Mouse (Mus musculus): Measurements from ENCODE around the gene Cnpy3. TPM values are rescaled to one million over a fixed set of nuclear protein-coding genes. Genes with fewer than 3 reads are reported as not detected.

Gene Cnpy3
- polyA plus RNA-seq, 1 experiment from 2014 or later: 58.7 TPM

- 27% methylated on average over 16 of the region's 16 CpGs for WGBS
Observed at GRCm38 (mm10) chr17:46751056-46751793, 789 bp downstream of the Cnpy3 start.

DNA sequence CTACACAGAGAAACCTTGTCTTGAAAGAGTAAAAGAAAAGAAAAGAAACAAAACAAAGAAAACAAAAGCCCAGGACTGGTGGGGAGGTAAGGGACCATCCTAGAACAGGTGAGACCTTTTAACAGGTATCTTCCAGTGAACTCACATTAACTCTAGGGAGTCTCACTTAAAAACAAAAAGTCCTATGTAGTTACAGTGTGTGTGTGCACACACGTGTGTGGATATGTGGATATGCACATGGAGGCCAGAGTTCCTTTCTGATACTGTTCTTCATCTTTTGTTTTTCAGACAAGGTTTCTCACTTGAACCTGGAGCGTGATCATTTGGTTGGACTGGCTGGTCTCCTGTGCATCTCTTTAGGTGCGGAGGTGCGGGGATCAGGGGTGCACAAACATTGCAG, 1.4 kb downstream of the Cnpy3 start:
- peak overlapping the region; percentile 74 for H3K9ac ChIP-seq
- WGBS: 95% methylated on average over 4 of the region's 4 CpGs
- peaks cover 18% of the 10 kb centered on the region; the same call in 1 of the 2 replicates for H3K36me3 ChIP-seq
- H3K9me3 ChIP-seq (replicated peaks): no peaks in the 10 kb centered on the region
- H3K27ac ChIP-seq: no peak overlapping the region
- peaks cover 15% of the 10 kb centered on the region for H3K4me1 ChIP-seq
- H3K4me2 ChIP-seq (replicated peaks): peak overlapping the region; percentile 78
- H3K4me3 ChIP-seq: 0 out of 2 replicates have a peak overlapping the region, but pooled peaks have one; percentile 78
- no peaks in the 10 kb centered on the region for H3K27me3 ChIP-seq
- ATAC-seq (ENCODE audit: low FRiP score): no peak

More at GRCm38 (mm10) chr17:46751056-46751793, 789 bp downstream of the Cnpy3 start:
- H3K9ac ChIP-seq: peak overlapping the region; percentile 74
- peaks cover 15% of the 10 kb centered on the region for H3K4me1 ChIP-seq
- H3K4me2 ChIP-seq (replicated peaks): peak overlapping the region; percentile 78
- peak overlapping the region; percentile 88 for H3K27ac ChIP-seq
- no peaks in the 10 kb centered on the region for H3K9me3 ChIP-seq (replicated peaks)
- peaks cover 12% of the 10 kb centered on the region; the same call in 1 of the 2 replicates for H3K36me3 ChIP-seq
- ATAC-seq (ENCODE audit: low FRiP score): peak; percentile 42; the same call in 1 of the 2 replicates
- no peaks in the 10 kb centered on the region for H3K27me3 ChIP-seq
- H3K4me3 ChIP-seq: peak overlapping the region; percentile 78

DNA sequence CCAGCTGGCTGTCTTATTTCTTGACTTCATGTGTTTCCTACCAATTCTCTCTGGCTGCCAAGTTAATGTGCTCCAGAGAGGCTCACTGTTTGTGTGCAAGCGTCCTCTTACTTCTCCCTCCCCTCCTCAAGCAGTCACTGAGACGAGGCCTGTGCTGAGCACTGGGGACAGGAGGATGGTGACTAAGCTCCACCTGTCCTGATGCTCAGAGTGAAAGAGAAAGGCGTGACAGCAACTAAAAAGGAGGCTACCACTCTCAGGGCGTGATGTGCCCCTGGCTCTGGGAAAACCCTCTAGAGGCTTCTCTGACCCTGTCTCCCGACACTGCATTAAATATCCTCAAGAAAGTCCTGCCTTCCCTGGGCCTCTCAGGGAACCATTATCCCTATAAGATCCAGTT, 2.7 kb downstream of the Cnpy3 start:
- Histone ChIP-seq H3K9me3 (replicated peaks) (no peaks in the 10 kb centered on the region), H3K4me1 (peaks cover 15% of the 10 kb centered on the region), H3K27me3 (no peaks in the 10 kb centered on the region), H3K4me2 (replicated peaks) (no peak overlapping the region), H3K9ac (no peak overlapping the region), H3K36me3 (peaks cover 21% of the 10 kb centered on the region), H3K4me3 (no peak overlapping the region), H3K27ac (no peak overlapping the region)
- ATAC-seq (ENCODE audit: low FRiP score): no peak
- WGBS: 85% methylated on average over 5 of the region's 5 CpGs

GRCm38 (mm10) chr17:46747806-46748205, 4.2 kb downstream of the Cnpy3 start:
- no peaks in the 10 kb centered on the region for H3K9me3 ChIP-seq (replicated peaks)
- H3K4me3 ChIP-seq: no peak overlapping the region
- H3K36me3 ChIP-seq: peaks cover 34% of the 10 kb centered on the region
- no peak overlapping the region for H3K4me2 ChIP-seq (replicated peaks)
- H3K27me3 ChIP-seq: no peaks in the 10 kb centered on the region
- H3K4me1 ChIP-seq: peaks cover 15% of the 10 kb centered on the region
- no peak overlapping the region for H3K9ac ChIP-seq
- no peak overlapping the region for H3K27ac ChIP-seq
- no peak for ATAC-seq (ENCODE audit: low FRiP score)
- 93% methylated on average over 2 of the region's 2 CpGs for WGBS

- no peaks in the 10 kb centered on the region for H3K9me3 ChIP-seq (replicated peaks)
- no peaks in the 10 kb centered on the region for H3K27me3 ChIP-seq
- peaks cover 40% of the 10 kb centered on the region for H3K36me3 ChIP-seq
- H3K9ac ChIP-seq: no peak overlapping the region
- H3K4me1 ChIP-seq: peaks cover 11% of the 10 kb centered on the region
- WGBS: 88% methylated on average over 8 of the region's 8 CpGs
- H3K4me3 ChIP-seq: no peak overlapping the region
- no peak for ATAC-seq (ENCODE audit: low FRiP score)
- H3K4me2 ChIP-seq (replicated peaks): no peak overlapping the region
- no peak overlapping the region for H3K27ac ChIP-seq
Observed at GRCm38 (mm10) chr17:46747234-46747633, 4.8 kb downstream of the Cnpy3 start.

DNA sequence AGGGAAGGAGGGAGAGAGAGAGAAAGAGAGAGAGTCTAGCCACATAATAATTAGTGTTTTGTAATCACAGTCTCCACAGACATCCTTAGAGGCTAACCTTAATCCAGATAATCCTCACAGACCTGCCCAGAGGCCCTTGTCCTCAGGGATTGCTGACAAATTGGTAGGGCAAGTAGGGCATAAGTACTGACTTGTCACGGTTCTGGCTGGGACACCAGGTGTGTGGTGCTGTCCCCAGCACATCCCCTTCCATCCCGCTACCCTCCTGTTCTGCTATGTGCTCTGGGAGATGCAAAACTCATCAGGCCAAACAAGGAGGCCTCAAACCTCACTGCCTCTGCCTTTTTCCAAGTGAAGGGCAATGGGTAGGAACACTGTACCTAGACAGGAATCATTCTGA, 6.5 kb downstream of the Cnpy3 start:
- no peak overlapping the region for H3K4me2 ChIP-seq (replicated peaks)
- no peak overlapping the region for H3K27ac ChIP-seq
- H3K9ac ChIP-seq: no peak overlapping the region
- H3K9me3 ChIP-seq (replicated peaks): no peaks in the 10 kb centered on the region
- H3K4me3 ChIP-seq: no peak overlapping the region
- H3K36me3 ChIP-seq: peaks cover 47% of the 10 kb centered on the region
- H3K4me1 ChIP-seq: peaks cover under 1% of the 10 kb centered on the region
- no peaks in the 10 kb centered on the region for H3K27me3 ChIP-seq
- ATAC-seq (ENCODE audit: low FRiP score): no peak
- 93% methylated on average over 2 of the region's 2 CpGs for WGBS

GRCm38 (mm10) chr17:46742986-46743385, 9.0 kb downstream of the Cnpy3 start:
- no peak for ATAC-seq (ENCODE audit: low FRiP score)
- no peak overlapping the region for H3K4me2 ChIP-seq (replicated peaks)
- peaks cover 47% of the 10 kb centered on the region for H3K36me3 ChIP-seq
- no peak overlapping the region for H3K27ac ChIP-seq
- H3K9ac ChIP-seq: no peak overlapping the region
- no peaks in the 10 kb centered on the region for H3K4me1 ChIP-seq
- H3K27me3 ChIP-seq: no peaks in the 10 kb centered on the region
- no peak overlapping the region for H3K4me3 ChIP-seq
- H3K9me3 ChIP-seq (replicated peaks): no peaks in the 10 kb centered on the region
- 90% methylated on average over 9 of the region's 9 CpGs for WGBS

GRCm38 (mm10) chr17:46741305-46741704, 10.7 kb downstream of the Cnpy3 start:
- H3K27ac ChIP-seq: no peak overlapping the region
- no peaks in the 10 kb centered on the region for H3K27me3 ChIP-seq
- H3K4me1 ChIP-seq: no peaks in the 10 kb centered on the region
- H3K4me3 ChIP-seq: no peak overlapping the region
- no peak overlapping the region for H3K4me2 ChIP-seq (replicated peaks)
- WGBS: 93% methylated on average over 6 of the region's 6 CpGs
- H3K36me3 ChIP-seq: peaks cover 49% of the 10 kb centered on the region
- ATAC-seq (ENCODE audit: low FRiP score): no peak
- no peak overlapping the region for H3K9ac ChIP-seq
- H3K9me3 ChIP-seq (replicated peaks): no peaks in the 10 kb centered on the region

GRCm38 (mm10) chr17:46736160-46736559, 15.9 kb downstream of the Cnpy3 start:
- Histone ChIP-seq H3K36me3 (peaks cover 33% of the 10 kb centered on the region), H3K9ac (no peak overlapping the region), H3K4me1 (no peaks in the 10 kb centered on the region), H3K27ac (no peak overlapping the region), H3K4me3 (no peak overlapping the region), H3K27me3 (no peaks in the 10 kb centered on the region), H3K9me3 (replicated peaks) (no peaks in the 10 kb centered on the region), H3K4me2 (replicated peaks) (no peak overlapping the region)
- ATAC-seq (ENCODE audit: low FRiP score): no peak
- 64% methylated on average over 10 of the region's 10 CpGs for WGBS

GRCm38 (mm10) chr17:46735287-46735686, 16.7 kb downstream of the Cnpy3 start:
- Histone ChIP-seq H3K4me1 (no peaks in the 10 kb centered on the region), H3K27ac (no peak overlapping the region), H3K27me3 (no peaks in the 10 kb centered on the region; the same call in 1 of the 2 replicates), H3K9me3 (replicated peaks) (no peaks in the 10 kb centered on the region), H3K4me2 (replicated peaks) (no peak overlapping the region), H3K9ac (no peak overlapping the region), H3K36me3 (peaks cover 32% of the 10 kb centered on the region), H3K4me3 (no peak overlapping the region)
- 87% methylated on average over 7 of the region's 7 CpGs for WGBS
- ATAC-seq (ENCODE audit: low FRiP score): no peak

DNA sequence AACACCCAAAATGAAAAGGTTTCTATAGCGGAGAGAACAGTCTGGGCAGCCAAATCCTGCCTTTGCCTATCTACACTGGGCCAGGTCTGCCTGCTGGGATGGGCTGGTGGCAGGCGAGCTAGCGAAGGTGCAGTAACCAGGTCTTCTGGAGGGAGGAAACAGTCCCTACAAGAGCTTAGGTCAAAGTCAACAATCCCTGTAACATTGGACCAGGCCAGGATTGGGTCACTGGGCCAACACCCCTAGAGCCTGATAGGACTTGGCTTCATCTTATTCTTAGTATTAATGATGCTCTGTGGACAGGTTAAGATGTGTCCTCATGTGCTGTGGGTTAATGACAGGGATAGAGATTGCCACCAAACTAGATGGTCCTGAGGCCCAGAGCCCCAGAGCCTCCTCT, 18.0 kb downstream of the Cnpy3 start:
- no peak overlapping the region for H3K27ac ChIP-seq
- WGBS: 89% methylated on average over 3 of the region's 3 CpGs
- ATAC-seq (ENCODE audit: low FRiP score): no peak
- H3K4me3 ChIP-seq: no peak overlapping the region
- peaks cover 32% of the 10 kb centered on the region for H3K36me3 ChIP-seq
- no peak overlapping the region for H3K9ac ChIP-seq
- H3K9me3 ChIP-seq (replicated peaks): no peaks in the 10 kb centered on the region
- no peak overlapping the region for H3K4me2 ChIP-seq (replicated peaks)
- no peaks in the 10 kb centered on the region for H3K4me1 ChIP-seq
- peaks cover 9% of the 10 kb centered on the region for H3K27me3 ChIP-seq

- H3K27ac ChIP-seq: no peak within 1 kb of the TSS
- no peak within 1 kb of the TSS for H3K4me3 ChIP-seq
- H3K9ac ChIP-seq: peak within 1 kb of the TSS; percentile 41
- WGBS: 22% methylated on average over 24 of the region's 24 CpGs
- no peak for ATAC-seq (ENCODE audit: low FRiP score)
- no peaks in the 10 kb centered on the region for H3K9me3 ChIP-seq (replicated peaks)
- H3K27me3 ChIP-seq: peaks cover 21% of the 10 kb centered on the region
- H3K36me3 ChIP-seq: peaks cover 16% of the 10 kb centered on the region
- 0 out of 2 replicates have a peak, but pooled peaks cover 3% of the 10 kb centered on the region for H3K4me1 ChIP-seq
- H3K4me2 ChIP-seq (replicated peaks): 0 out of 2 replicates have a peak within 1 kb of the TSS, but pooled peaks have one; percentile 9
Observed at GRCm38 (mm10) chr17:46728904-46729318, 23.1 kb downstream of the Cnpy3 start, which contains the start of gene Gnmt. Gene Gnmt, minus strand, starts transcription at chr17:46729168.

DNA sequence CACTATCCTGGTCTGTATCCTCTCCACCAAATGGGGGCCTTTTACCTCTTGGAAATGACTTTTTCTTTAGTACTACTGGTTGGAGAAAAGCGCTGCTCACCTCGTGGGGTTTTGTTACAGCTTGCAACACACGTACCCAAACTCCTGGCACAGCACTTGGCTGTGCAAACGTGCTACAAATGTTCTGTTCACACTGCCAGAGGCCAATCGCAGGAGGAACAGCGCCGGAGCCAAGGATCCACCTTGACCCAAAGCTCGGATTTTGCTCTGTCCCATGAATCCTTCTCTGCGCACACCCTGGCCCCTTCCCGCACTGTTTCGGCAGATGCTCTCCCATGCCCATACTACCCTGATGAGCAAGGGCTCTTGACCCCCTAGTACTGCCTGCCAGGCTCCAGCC, 23.5 kb downstream of the Cnpy3 start:
- Histone ChIP-seq H3K36me3 (peaks cover 20% of the 10 kb centered on the region), H3K9ac (peak overlapping the region; percentile 41; the same call in 1 of the 2 replicates), H3K9me3 (replicated peaks) (no peaks in the 10 kb centered on the region), H3K4me1 (0 out of 2 replicates have a peak, but pooled peaks cover 3% of the 10 kb centered on the region), H3K4me2 (replicated peaks) (0 out of 2 replicates have a peak overlapping the region, but pooled peaks have one; percentile 9), H3K27me3 (peaks cover 21% of the 10 kb centered on the region), H3K4me3 (no peak overlapping the region), H3K27ac (no peak overlapping the region)
- WGBS: 48% methylated on average over 11 of the region's 11 CpGs
- no peak for ATAC-seq (ENCODE audit: low FRiP score)

Measured in hindbrain, embryonic 12.5 days (tissue).